Mouse (Mus musculus) subcutaneous adipose tissue, adult 2 months (tissue): ENCODE data around the gene Myf6. TPM values are rescaled to one million over a fixed set of nuclear protein-coding genes. Genes with fewer than 3 reads are reported as not detected.

Experiments
- polyA plus RNA-seq: library from polyadenylated mRNA; depleted of rRNA; stranded (reverse); fragments of >200 nt; gene quantifications from 2 replicates; pipeline ENCODE4 v1.2.3, GENCODE M21; 2012; ENCODE audit warnings: low replicate concordance; rRNA removed

Myf6 gene
- not detected in 2 replicates for polyA plus RNA-seq

DNA sequence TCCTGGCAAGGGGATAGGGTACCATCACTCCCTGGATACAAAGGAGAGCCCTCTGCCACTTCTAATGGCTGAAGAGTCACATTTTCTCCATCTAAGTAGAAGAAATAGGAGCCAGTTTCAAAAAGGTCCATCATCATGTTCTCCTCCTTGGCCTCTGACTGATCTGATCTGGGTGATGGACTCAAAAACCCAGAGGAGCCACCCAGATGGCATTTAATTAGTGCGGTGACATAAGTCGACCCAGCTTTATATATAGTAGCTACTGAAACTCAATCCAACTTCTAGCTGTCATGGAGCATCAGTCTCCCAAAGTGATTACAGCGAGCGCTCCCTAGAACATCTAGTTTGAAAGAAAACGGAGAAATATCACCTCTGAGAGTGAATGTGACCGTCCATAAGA, at the start of gene Myf6:
TSS of gene Myf6 (minus strand) at position 170 of the 400 bp plus-strand sequence.

DNA sequence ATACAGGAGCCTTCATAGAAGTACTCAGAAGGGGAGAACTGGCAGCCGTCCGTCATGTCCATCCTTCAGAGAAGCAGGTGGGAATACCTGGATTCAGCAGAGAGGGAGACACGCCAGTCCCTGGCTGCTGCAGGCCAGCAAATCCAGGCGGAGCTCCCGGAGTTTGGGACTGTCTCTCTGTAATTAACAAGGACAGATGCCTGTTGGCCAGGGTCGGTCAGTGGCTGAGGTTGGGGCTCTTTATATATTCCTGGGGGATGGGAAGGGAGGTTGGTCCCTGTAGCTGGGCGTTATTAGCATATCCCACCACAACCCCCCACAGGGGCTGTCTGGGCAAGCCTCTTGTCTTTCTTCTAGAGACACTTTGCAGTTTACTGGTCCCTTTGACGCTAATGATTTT, 8.7 kb downstream of the Myf6 start, which contains the start of gene Myf5:
TSS of gene Myf5 (minus strand) at position 265 of the 400 bp plus-strand sequence.

Other genes starting within 250 kb of the Myf6 start
- 0.60 and 1.6 TPM in 2 replicates for gene Lin7a, start 223.1 kb downstream of the Myf6 start, polyA plus RNA-seq
- gene Myf5, start 8.6 kb downstream of the Myf6 start, polyA plus RNA-seq = not detected in 2 replicates
- gene Ptprq, start 225.3 kb upstream of the Myf6 start, polyA plus RNA-seq = 0.14 and 0.18 TPM in 2 replicates